Mouse (Mus musculus): ENCODE results near the gene Med13l.

GRCm38 (mm10) chr5:118607900-118608299, 47.4 kb downstream of the Med13l start:
- TF ChIP-seq CTCF (IDR thresholded peaks at IDR 0.05; ENCODE audit: borderline replicate concordance, control insufficient read depth, extremely low read depth, insufficient read depth, low read length, poor library complexity) = no peak
- no peak for TF ChIP-seq POLR2A (IDR thresholded peaks at IDR 0.05; ENCODE audit: control insufficient read depth, extremely low read depth, insufficient read depth, low read length, poor library complexity)
